Mouse (Mus musculus): Measurements from ENCODE around the gene BC037034. TPM values are rescaled to one million over a fixed set of nuclear protein-coding genes. Genes with fewer than 3 reads are reported as not detected.

BC037034 gene
- 1 to 10 TPM; 2.7 to 4.4 (median 3.4) TPM for total RNA-seq (2022)

GRCm38 (mm10) chr5:138263260-138264206 is at the start of gene BC037034:
BC037034 (minus strand) TSS chr5:138264033.
- DNase-seq (ENCODE audit: low spot score) = peak; percentile 93

- DNase-seq (ENCODE audit: low spot score) = no peak
Measured at GRCm38 (mm10) chr5:138312795-138313194, 49.0 kb upstream of the BC037034 start.

GRCm38 (mm10) chr5:138299613-138300012 is 35.8 kb upstream of the BC037034 start:
- no peak for DNase-seq (ENCODE audit: low spot score)

- DNase-seq (ENCODE audit: low spot score) = no peak
Measured at GRCm38 (mm10) chr5:138294158-138294557, 30.3 kb upstream of the BC037034 start.

- no peak for DNase-seq (ENCODE audit: low spot score)
Measured at GRCm38 (mm10) chr5:138291638-138292037, 27.8 kb upstream of the BC037034 start.

- no peak for DNase-seq (ENCODE audit: low spot score)
Measured at GRCm38 (mm10) chr5:138287861-138288260, 24.0 kb upstream of the BC037034 start.

- no peak for DNase-seq (ENCODE audit: low spot score)
Measured at GRCm38 (mm10) chr5:138283540-138283939, 19.7 kb upstream of the BC037034 start.

GRCm38 (mm10) chr5:138281798-138282197 is 18.0 kb upstream of the BC037034 start:
- DNase-seq (ENCODE audit: low spot score) = no peak

GRCm38 (mm10) chr5:138280829-138281228 is 17.0 kb upstream of the BC037034 start:
- DNase-seq (ENCODE audit: low spot score) = no peak

- DNase-seq (ENCODE audit: low spot score) = no peak
Measured at GRCm38 (mm10) chr5:138280425-138280768, 16.6 kb upstream of the BC037034 start.

- DNase-seq (ENCODE audit: low spot score) = peak; percentile 67
Measured at GRCm38 (mm10) chr5:138279585-138280424, 16.0 kb upstream of the BC037034 start, which contains the start of the genes Gm43720, Gpc2 and Stag3. Gm43720 (minus strand) TSS chr5:138279958. Gpc2 (minus strand) TSS chr5:138280005. Stag3 (plus strand) TSS chr5:138280240.

GRCm38 (mm10) chr5:138277994-138278393 is 14.2 kb upstream of the BC037034 start:
- no peak for DNase-seq (ENCODE audit: low spot score)

- DNase-seq (ENCODE audit: low spot score) = no peak
Measured at GRCm38 (mm10) chr5:138275216-138276050, 11.6 kb upstream of the BC037034 start.

- no peak for DNase-seq (ENCODE audit: low spot score)
Measured at GRCm38 (mm10) chr5:138274186-138274585, 10.4 kb upstream of the BC037034 start.

- DNase-seq (ENCODE audit: low spot score) = peak; percentile 50
Measured at GRCm38 (mm10) chr5:138272409-138272923, 8.6 kb upstream of the BC037034 start, which contains the start of gene Gal3st4. Gal3st4 (minus strand) TSS chr5:138272840.

GRCm38 (mm10) chr5:138271232-138271631 is 7.4 kb upstream of the BC037034 start:
- DNase-seq (ENCODE audit: low spot score) = no peak

- no peak for DNase-seq (ENCODE audit: low spot score)
Measured at GRCm38 (mm10) chr5:138268980-138269379, 5.1 kb upstream of the BC037034 start.

- no peak for DNase-seq (ENCODE audit: low spot score)
Measured at GRCm38 (mm10) chr5:138267114-138267513, 3.3 kb upstream of the BC037034 start.

GRCm38 (mm10) chr5:138265712-138266111 is 1.9 kb upstream of the BC037034 start:
- no peak for DNase-seq (ENCODE audit: low spot score)

GRCm38 (mm10) chr5:138264207-138264578 is 360 bp upstream of the BC037034 start:
- DNase-seq (ENCODE audit: low spot score) = no peak
